Mouse (Mus musculus) cerebellum, adult 9-11 months (tissue): ENCODE measurements around the gene Slc4a11.

ENCODE experiments used
- DNase-seq: peaks from one replicate; pipeline ENCODE4 v3.0.0; 2022

The Slc4a11 gene

DNA sequence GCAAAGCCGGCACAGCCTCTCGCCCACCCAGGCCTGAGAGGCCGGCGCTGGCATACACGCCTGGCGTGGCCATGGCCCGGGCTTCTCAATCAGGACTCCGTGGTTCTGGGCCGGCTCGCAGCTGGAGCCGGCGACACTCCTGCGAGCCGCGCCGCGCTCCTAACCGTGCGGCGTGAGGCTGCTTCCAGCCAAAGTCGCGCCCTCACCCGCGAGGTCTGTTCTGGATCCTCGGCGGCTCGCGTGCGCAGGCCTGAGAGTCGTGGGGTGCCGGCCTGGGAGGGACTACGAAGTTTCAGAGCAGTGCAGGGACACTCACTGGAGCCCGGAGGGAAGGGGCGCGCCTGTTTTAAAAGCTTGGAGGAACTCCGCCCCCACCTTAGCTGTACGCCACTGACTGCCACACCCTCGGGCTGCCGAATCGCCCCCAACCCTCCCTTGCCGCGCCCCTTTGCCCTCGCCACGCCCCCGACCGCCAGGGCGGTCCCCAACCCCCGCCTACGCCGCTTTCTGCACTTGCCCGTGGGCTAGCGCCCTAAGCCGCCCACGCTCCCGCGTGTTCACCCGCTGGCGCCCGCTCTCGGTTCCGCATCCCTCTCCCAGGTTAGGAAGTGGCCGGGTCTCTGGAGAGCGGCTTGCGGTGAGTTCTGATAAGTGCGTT is at the start of gene Slc4a11:
TSS of gene Slc4a11 (minus strand) at position 367 of the 658 bp plus-strand sequence.
- DNase-seq = no peak

GRCm38 (mm10) chr2:130743576-130743975 is 46.3 kb upstream of the Slc4a11 start:
- no peak for DNase-seq

- no peak for DNase-seq
Observed at GRCm38 (mm10) chr2:130740096-130740495, 42.8 kb upstream of the Slc4a11 start.

DNA sequence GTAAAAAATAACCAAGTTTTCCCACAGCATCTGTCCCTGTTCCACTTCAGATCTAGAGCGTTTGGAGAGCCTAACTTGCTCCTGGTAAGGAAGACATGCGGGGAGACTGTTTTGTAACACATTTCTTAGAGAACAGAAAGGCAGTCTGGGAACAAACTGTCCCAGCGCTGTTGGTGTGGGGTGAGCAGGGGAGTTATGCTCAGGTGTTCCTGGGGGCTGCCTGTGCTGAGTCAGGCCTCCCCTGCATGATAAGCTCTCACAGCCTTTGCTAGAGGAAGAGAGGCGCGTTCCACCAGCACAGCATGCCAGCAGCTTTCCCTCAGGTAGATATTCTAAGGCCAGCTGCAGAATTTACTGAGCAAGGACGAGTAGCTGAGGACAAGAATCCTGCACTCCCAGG is 40.7 kb upstream of the Slc4a11 start:
- no peak for DNase-seq

- DNase-seq = peak; percentile 21
Observed at GRCm38 (mm10) chr2:130735281-130735680, 38.0 kb upstream of the Slc4a11 start.

DNA sequence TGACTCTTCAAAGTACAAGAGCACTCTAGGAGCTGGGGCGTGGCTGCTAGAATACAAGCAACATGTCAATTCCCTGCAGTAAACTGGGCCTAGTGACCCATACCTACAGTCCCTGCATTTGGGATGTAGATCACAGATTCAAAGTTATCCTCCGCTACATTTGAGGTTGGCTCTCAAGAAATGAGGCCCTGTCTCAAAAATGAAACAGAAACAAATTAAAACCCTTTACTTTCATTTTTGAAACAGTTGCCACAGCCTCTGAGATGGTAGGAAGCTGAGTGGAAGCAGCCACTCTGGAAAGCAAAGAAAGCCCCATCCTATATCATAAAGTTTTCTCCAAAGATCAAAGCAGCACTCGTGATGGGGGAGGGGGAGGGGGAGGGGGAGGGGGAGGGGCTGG is 36.1 kb upstream of the Slc4a11 start:
- DNase-seq = no peak

DNA sequence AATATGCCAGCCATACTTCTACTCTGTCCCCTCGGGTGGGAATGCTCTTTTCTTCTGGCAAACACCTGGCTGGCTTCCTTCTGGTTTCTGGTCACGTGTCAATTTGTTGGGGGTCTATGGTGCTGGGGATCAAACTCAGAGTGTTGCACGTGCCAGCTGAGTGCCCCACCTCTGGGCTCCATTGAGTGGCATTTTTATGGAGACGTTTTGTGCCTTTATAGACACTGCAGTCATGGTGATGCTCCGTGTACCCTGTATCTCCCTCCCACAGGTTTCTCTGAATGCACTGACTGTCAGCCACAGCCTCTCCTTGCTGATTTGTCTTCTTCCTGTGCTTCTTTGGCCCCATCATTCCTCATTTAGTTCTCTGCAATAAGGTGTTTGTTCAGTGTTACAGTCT is 34.5 kb upstream of the Slc4a11 start:
- DNase-seq = no peak

DNA sequence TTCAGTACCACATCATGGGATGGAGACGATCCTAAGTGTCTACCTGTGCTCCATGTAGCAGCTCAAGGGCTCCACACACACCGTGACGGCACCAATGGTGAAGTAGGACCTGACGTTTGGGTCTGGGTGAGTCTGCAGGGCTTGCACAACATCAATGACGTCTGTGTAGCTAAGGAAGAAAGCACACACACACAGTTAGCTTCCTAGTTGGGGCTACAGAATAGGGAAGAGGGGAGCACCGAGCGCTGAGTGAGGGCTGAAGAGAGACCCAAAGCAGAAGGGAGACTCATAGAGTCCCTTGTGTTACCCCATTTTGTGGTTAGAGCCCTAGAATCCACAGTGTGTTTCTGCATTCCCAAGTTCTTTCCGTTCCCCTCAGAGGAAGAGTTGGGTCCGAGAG is 33.4 kb upstream of the Slc4a11 start:
- no peak for DNase-seq

- DNase-seq = no peak
Observed at GRCm38 (mm10) chr2:130728906-130729585, 31.7 kb upstream of the Slc4a11 start.

DNA sequence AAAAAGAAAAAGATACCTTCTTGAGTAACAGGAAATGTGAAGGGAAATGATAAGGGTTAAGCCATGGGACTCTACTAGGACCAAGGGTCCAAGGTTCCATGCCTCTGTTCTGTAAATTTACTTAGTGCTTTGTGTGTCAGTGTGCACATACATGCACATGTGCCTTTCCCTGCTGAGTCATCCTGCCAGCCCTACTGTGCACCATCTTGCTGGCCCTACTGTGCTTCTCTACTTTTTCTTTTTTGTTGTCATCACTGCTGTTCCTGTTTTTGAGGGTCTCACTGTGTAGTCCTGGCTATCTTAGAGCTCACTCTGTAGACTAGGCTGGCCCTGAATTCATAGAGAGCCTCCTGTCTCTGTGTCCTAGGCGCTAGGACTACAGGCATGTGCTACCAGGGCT is 30.4 kb upstream of the Slc4a11 start:
- DNase-seq = no peak

GRCm38 (mm10) chr2:130724369-130724768 is 27.1 kb upstream of the Slc4a11 start:
- DNase-seq = peak; percentile 73

- DNase-seq = no peak
Observed at GRCm38 (mm10) chr2:130717951-130718350, 20.6 kb upstream of the Slc4a11 start.

DNA sequence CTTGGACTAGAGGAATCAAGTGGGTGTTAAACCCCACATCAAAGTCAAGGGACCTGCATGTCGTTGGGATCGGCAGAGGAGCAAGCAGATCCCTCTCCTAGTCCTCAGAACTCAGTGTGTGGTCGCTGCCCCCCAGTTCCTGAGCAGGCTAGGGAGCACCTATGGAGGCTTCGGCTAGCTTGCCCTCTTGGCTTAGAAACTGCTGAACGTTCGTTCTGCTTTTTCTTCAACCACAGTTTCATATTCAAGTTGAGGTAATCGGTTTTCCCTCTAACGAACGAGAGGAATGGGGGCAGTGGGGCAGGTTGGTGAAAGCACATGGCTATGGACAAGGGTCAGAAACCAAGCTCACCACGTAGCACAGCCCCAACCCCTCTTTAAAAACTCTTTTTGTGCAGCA is 9.7 kb upstream of the Slc4a11 start:
- no peak for DNase-seq

DNA sequence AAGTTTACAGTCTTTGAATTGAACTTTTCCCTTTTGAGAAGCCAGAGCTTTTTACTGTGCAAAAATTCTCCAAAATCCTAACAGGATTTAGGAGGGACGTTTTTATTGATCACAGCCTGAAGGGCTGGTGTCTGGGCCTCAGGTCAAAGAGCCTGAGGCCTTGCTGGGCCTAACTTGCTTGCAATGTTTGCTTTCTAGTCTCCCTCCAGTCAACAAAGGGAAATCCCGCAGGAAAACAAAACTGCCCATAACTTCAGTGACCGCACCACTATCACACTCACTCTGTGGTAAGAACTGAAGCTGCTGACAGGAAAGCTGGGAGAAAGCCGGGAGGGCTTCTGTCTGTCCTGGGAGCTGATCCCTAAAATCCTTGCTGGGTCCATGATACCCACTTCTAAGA is 9.3 kb upstream of the Slc4a11 start:
- DNase-seq = no peak

GRCm38 (mm10) chr2:130705178-130705577 is 7.9 kb upstream of the Slc4a11 start:
- no peak for DNase-seq

- no peak for DNase-seq
Observed at GRCm38 (mm10) chr2:130704040-130705001, 7.0 kb upstream of the Slc4a11 start.

GRCm38 (mm10) chr2:130697821-130698266 is 525 bp upstream of the Slc4a11 start:
- no peak for DNase-seq

GRCm38 (mm10) chr2:130696700-130697152 is 593 bp downstream of the Slc4a11 start:
- no peak for DNase-seq

DNA sequence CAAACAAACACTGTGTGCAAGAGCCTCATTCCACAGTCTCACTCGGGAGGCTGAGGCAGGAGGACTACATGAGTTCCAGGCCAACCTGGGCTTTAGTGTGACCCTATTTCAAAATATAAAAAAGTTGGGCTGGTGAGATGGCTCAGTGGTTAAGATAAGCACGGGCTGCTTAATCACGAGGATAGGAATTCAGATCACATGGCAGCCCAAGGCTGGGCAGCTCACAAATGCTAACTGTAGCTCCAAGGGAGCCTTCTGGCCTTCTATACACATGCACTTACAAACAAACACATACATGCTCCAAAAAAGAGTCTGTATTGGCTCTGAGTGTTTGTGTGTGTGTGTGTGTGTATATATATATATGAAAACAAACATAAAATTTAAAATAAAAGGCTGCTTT is 3.8 kb downstream of the Slc4a11 start:
- no peak for DNase-seq

- no peak for DNase-seq
Observed at GRCm38 (mm10) chr2:130689011-130689410, 8.3 kb downstream of the Slc4a11 start.

DNA sequence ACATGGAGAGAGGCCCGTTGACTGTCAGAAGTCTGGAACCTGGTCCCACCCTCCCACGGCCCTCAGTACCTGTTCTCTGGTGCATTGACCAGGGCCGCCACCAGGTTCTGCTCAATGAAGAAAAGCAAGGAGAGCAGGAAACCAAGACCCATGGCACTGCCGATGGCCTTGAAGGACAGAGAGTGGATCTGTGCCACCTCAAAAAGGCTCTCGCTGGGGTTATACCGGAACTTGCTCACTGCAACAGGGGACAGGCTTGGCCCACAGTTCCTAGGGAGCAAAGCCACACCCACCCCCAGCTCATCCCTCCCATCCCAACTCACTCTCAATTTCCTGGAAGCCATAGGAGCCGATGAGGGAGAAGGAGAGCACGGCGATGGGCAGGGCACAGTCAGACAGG is 11.9 kb downstream of the Slc4a11 start:
- no peak for DNase-seq

GRCm38 (mm10) chr2:130681531-130681930 is 15.8 kb downstream of the Slc4a11 start:
- no peak for DNase-seq

GRCm38 (mm10) chr2:130679899-130680298 is 17.4 kb downstream of the Slc4a11 start:
- DNase-seq = no peak
